Mouse (Mus musculus) lung, postnatal 0 days (tissue): ENCODE data around the gene Amn. TPM values are rescaled to one million over a fixed set of nuclear protein-coding genes. Genes with fewer than 3 reads are reported as not detected.

ENCODE experiments used
- ATAC-seq: fragments of 200-750 bp; cut with Nextera tagmentation; 2 replicates; pipeline ENCODE4 v1.8.0; 2017; ENCODE audit warnings: moderate library complexity
- DNase-seq: peaks from one replicate; pipeline ENCODE4 v3.0.0-alpha.2; 2016; ENCODE audit warnings: low spot score
- H3K27ac ChIP-seq: fragments of 300-500 bp; sonication (generic); 2 replicates; pipeline ENCODE4 v1.5.1; 2014; ENCODE audit warnings: antibody characterized with exemption, mild to moderate bottlenecking, low read length, mixed read lengths
- H3K27me3 ChIP-seq: fragments of 300-500 bp; sonication (generic); replicated peaks from 2 replicates; pipeline ENCODE4 v1.6.1; 2014; ENCODE audit warnings: low read length, mixed read lengths; ENCODE audit not compliant: insufficient read depth
- H3K36me3 ChIP-seq: fragments of 300-500 bp; sonication (generic); 2 replicates; pipeline ENCODE4 v1.6.1; 2014; ENCODE audit warnings: low read length, mixed read lengths; ENCODE audit not compliant: insufficient read depth
- H3K4me1 ChIP-seq: fragments of 300-500 bp; sonication (generic); 2 replicates; pipeline ENCODE4 v1.6.1; 2014; ENCODE audit warnings: antibody characterized with exemption, low read depth, low read length, mixed read lengths; ENCODE audit not compliant: insufficient read depth
- H3K4me2 ChIP-seq: fragments of 300-500 bp; sonication (generic); replicated peaks from 2 replicates; pipeline ENCODE4 v1.6.1; 2014; ENCODE audit warnings: low read depth, mild to moderate bottlenecking, low read length, moderate library complexity, mixed read lengths
- H3K4me3 ChIP-seq: fragments of 300-500 bp; sonication (generic); 2 replicates; pipeline ENCODE4 v1.5.1; 2014; ENCODE audit warnings: low read depth, low read length
- H3K9ac ChIP-seq: fragments of 300-500 bp; sonication (generic); replicated peaks from 2 replicates; pipeline ENCODE4 v1.6.1; 2014; ENCODE audit warnings: low read depth, mild to moderate bottlenecking
- H3K9me3 ChIP-seq: fragments of 300-500 bp; sonication (generic); 2 replicates; pipeline ENCODE4 v1.6.1; 2016; ENCODE audit warnings: low read length, mixed read lengths
- CTCF ChIP-seq: IDR thresholded peaks from 2 replicates; pipeline ENCODE4 v1.5.1; 2016; ENCODE audit warnings: antibody characterized with exemption, mild to moderate bottlenecking
- EP300 ChIP-seq: IDR thresholded peaks from 2 replicates; pipeline ENCODE4 v1.6.1; 2016; ENCODE audit warnings: antibody characterized with exemption, mild to moderate bottlenecking, control low read depth
- WGBS: fragments of 180-500 bp; shearing (Covaris S2); extraction: QIAGEN DNeasy Blood & Tissue Kit; methylation state at CpG from one replicate; pipeline ENCODE4 v1.1.7; 2014; 5-methylcytosine and 5-hydroxymethylcytosine counted together
- polyA plus RNA-seq: library from polyadenylated mRNA; unstranded; fragments of >200 nt; fragmentation: Nextera tagmentation; extraction: Ambion mirVana; gene quantifications from 2 replicates; pipeline ENCODE4 v1.2.1, GENCODE M21; 2015

Amn gene
- polyA plus RNA-seq, 1 experiment from 2014 or later: 0.31 TPM

DNA sequence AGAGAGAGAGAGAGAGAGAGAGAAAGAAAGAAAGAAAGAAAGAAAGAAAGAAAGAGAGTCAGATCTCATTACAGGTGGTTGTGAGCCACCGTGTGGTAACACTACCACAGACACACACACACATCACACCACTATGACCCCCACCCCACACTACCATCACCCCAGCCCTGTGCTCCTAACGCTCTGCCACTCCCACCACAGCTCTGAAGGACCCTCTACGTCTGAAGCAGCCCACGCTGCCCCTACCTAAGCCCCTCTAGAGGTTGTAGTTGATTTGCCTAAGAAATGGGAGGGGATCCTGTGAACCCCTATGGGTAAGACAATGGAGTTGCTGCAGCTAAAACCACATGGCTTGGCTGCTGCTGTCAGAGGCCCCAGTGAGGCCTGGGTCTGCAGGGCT, 12.7 kb downstream of the Amn start:
- Histone ChIP-seq H3K27ac (no peak overlapping the region), H3K4me1 (no peaks in the 10 kb centered on the region), H3K9me3 (no peaks in the 10 kb centered on the region), H3K36me3 (no peaks in the 10 kb centered on the region), H3K27me3 (no peaks in the 10 kb centered on the region), H3K4me2 (no peak overlapping the region), H3K4me3 (no peak overlapping the region), H3K9ac (no peak overlapping the region)
- 78% methylated on average over 4 of the region's 4 CpGs for WGBS
- ATAC-seq (no peak), DNase-seq (no peak)
- TF ChIP-seq CTCF (no peak), EP300 (no peak)

GRCm38 (mm10) chr12:111284532-111284931, 13.6 kb downstream of the Amn start:
- ATAC-seq: peak; percentile 11; the same call in 1 of the 2 replicates
- Histone ChIP-seq H3K9me3 (no peaks in the 10 kb centered on the region), H3K36me3 (no peaks in the 10 kb centered on the region), H3K4me1 (no peaks in the 10 kb centered on the region), H3K9ac (no peak overlapping the region), H3K27me3 (no peaks in the 10 kb centered on the region), H3K4me3 (no peak overlapping the region), H3K4me2 (no peak overlapping the region), H3K27ac (no peak overlapping the region)
- TF ChIP-seq EP300 (no peak), CTCF (no peak)
- 38% methylated on average over 10 of the region's 10 CpGs for WGBS
- DNase-seq: peak; percentile 43

DNA sequence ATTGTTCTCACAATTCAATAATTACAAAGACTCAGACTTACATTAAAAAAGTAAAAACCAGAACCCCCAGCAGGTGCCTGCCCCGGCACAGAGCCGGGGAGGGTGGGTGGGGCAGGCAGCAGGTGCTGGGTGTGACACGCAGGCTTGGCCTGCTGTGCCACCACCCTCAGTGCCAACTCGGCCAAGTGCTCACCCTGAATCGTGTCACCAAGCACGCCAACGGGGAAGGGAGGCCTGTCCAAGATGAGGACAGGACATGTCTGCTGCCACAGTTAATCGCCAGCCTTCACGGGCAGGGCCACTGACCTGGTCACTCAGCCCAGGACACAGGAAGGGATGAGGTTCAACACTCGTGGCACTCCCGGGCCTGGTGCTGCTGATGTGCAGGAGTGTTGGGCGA, 22.1 kb downstream of the Amn start:
- Histone ChIP-seq H3K4me3 (no peak overlapping the region), H3K9me3 (no peaks in the 10 kb centered on the region), H3K4me2 (no peak overlapping the region), H3K27me3 (no peaks in the 10 kb centered on the region), H3K9ac (no peak overlapping the region), H3K36me3 (peaks cover 52% of the 10 kb centered on the region), H3K4me1 (no peaks in the 10 kb centered on the region), H3K27ac (no peak overlapping the region)
- no peak for DNase-seq
- TF ChIP-seq EP300: no peak
- no peak for TF ChIP-seq CTCF
- no peak for ATAC-seq
- 89% methylated on average over 12 of the region's 12 CpGs for WGBS

GRCm38 (mm10) chr12:111301322-111302017, 30.6 kb downstream of the Amn start:
- ATAC-seq (no peak), DNase-seq (no peak)
- no peak overlapping the region for H3K9ac ChIP-seq
- no peak for TF ChIP-seq CTCF
- TF ChIP-seq EP300: no peak
- no peaks in the 10 kb centered on the region for H3K27me3 ChIP-seq
- H3K9me3 ChIP-seq: no peaks in the 10 kb centered on the region
- no peak overlapping the region for H3K4me2 ChIP-seq
- H3K4me3 ChIP-seq: no peak overlapping the region
- H3K36me3 ChIP-seq: peaks cover 72% of the 10 kb centered on the region
- H3K4me1 ChIP-seq: no peaks in the 10 kb centered on the region
- no peak overlapping the region for H3K27ac ChIP-seq
- WGBS: 85% methylated on average over 27 of the region's 27 CpGs

GRCm38 (mm10) chr12:111302018-111302345, 31.1 kb downstream of the Amn start:
- TF ChIP-seq CTCF: no peak
- TF ChIP-seq EP300: no peak
- WGBS: 85% methylated on average over 14 of the region's 14 CpGs
- no peaks in the 10 kb centered on the region for H3K27me3 ChIP-seq
- H3K4me1 ChIP-seq: no peaks in the 10 kb centered on the region
- H3K9me3 ChIP-seq: no peaks in the 10 kb centered on the region
- no peak overlapping the region for H3K9ac ChIP-seq
- H3K4me2 ChIP-seq: no peak overlapping the region
- no peak overlapping the region for H3K27ac ChIP-seq
- no peak overlapping the region for H3K4me3 ChIP-seq
- no peak for ATAC-seq
- no peak for DNase-seq
- H3K36me3 ChIP-seq: peaks cover 74% of the 10 kb centered on the region

- peaks cover 74% of the 10 kb centered on the region for H3K36me3 ChIP-seq
- H3K27me3 ChIP-seq: no peaks in the 10 kb centered on the region
- no peak overlapping the region for H3K9ac ChIP-seq
- DNase-seq: no peak
- H3K4me3 ChIP-seq: no peak overlapping the region
- no peaks in the 10 kb centered on the region for H3K9me3 ChIP-seq
- H3K4me1 ChIP-seq: no peaks in the 10 kb centered on the region
- ATAC-seq: no peak
- H3K27ac ChIP-seq: no peak overlapping the region
- TF ChIP-seq CTCF (no peak), EP300 (no peak)
- 86% methylated on average over 8 of the region's 8 CpGs for WGBS
- no peak overlapping the region for H3K4me2 ChIP-seq
Observed at GRCm38 (mm10) chr12:111303702-111304337, 32.9 kb downstream of the Amn start.
